Mouse (Mus musculus) G1E (cell line): ENCODE measurements around the gene Gm20716.

Experiments used
- CTCF ChIP-seq: IDR thresholded peaks from 2 replicates; pipeline ENCODE4 v1.5.1; 2012; ENCODE audit warnings: low read depth, low read length, inconsistent platforms, mixed read lengths
- GATA2 ChIP-seq: IDR thresholded peaks from 2 replicates; pipeline ENCODE4 v1.6.1; 2012; ENCODE audit warnings: low read depth, low read length, inconsistent platforms, borderline replicate concordance

DNA sequence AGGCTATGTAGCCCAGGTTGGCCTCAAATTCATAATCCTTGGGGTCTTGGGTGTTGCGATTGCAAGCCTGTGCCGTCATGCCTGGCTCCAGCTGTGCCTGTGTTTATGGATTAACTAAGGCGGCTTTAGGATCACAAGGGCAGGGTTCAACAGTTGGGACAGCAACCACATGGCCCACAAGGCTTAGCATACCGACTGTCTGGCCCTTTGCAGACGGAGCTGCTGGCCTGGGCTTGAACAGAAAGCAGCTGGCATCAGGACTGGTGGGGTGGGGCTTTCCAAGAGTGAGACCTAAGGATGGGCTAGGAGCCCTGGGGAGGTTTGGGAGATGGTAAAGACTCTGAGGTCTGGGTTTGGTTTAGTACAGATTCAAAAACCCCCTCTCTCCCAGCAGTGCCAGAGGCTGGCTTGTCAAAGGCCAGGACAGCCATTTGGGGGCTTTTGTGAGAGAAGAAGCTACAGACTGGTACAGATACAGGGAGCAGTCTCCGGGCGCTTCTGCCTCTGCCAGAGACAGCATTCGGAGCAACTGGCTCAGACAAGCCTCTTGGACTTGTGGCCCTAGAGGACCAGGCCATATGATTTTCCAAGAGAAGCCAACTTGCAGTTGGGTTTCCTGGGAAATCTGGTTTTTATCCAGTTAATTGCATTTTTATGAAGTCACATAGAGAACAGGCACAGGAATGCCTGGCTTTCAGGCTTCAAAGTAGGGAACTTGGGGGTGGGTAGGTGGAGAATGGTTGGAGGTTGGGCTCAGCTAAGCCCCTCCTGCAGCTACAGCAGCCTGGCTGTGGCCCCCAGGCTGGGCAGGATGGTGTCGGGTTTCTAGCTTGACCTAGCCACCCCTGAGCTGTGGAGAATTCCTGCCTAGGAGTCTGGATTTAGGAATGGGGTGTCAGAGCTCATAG is 61.0 kb downstream of the Gm20716 start:
- TF ChIP-seq GATA2 (no peak), CTCF (no peak)
